Mouse (Mus musculus) forebrain, embryonic 10.5 days (tissue): ENCODE results near the gene Eaf1. TPM values are rescaled to one million over a fixed set of nuclear protein-coding genes. Genes with fewer than 3 reads are reported as not detected.
"Not testable (repeated sequence)": the region's sequence is repeated elsewhere in the genome, so short reads cannot be mapped to it uniquely, and the experiment has no call there.

Experiments used
- DNase-seq: peaks from one replicate; pipeline ENCODE4 v3.0.0-alpha.2; 2017; ENCODE audit warnings: low spot score; ENCODE audit errors: extremely low spot score
- H3K27ac ChIP-seq: fragments of 300-500 bp; sonication (generic); 2 replicates; pipeline ENCODE4 v1.5.1; 2016; ENCODE audit warnings: mild to moderate bottlenecking
- H3K27me3 ChIP-seq: fragments of 300-500 bp; sonication (generic); 2 replicates; pipeline ENCODE4 v1.6.1; 2016; ENCODE audit warnings: mild to moderate bottlenecking; ENCODE audit not compliant: poor library complexity, severe bottlenecking
- H3K36me3 ChIP-seq: fragments of 300-500 bp; sonication (generic); replicated peaks from 2 replicates; pipeline ENCODE4 v1.6.1; 2016; ENCODE audit warnings: mild to moderate bottlenecking, moderate library complexity
- H3K4me1 ChIP-seq: fragments of 300-500 bp; sonication (generic); 2 replicates; pipeline ENCODE4 v1.6.1; 2016
- H3K4me3 ChIP-seq: fragments of 300-500 bp; sonication (generic); 2 replicates; pipeline ENCODE4 v1.5.1; 2016; ENCODE audit warnings: mild to moderate bottlenecking, moderate library complexity
- H3K9me3 ChIP-seq: fragments of 300-500 bp; sonication (generic); 2 replicates; pipeline ENCODE4 v1.6.1; 2016; ENCODE audit warnings: mild to moderate bottlenecking, moderate library complexity
- WGBS: fragments of 180-500 bp; shearing (Covaris S2); methylation state at CpG from one replicate; pipeline ENCODE4 v1.1.7; 2016; 5-methylcytosine and 5-hydroxymethylcytosine counted together
- polyA plus RNA-seq: library from polyadenylated mRNA; unstranded; fragments of >200 nt; fragmentation: Nextera tagmentation; extraction: Ambion mirVana; gene quantifications from 2 replicates; pipeline ENCODE4 v1.2.1, GENCODE M21; 2016

The Eaf1 gene
- polyA plus RNA-seq = 28.4 and 29.1 TPM in 2 replicates

DNA sequence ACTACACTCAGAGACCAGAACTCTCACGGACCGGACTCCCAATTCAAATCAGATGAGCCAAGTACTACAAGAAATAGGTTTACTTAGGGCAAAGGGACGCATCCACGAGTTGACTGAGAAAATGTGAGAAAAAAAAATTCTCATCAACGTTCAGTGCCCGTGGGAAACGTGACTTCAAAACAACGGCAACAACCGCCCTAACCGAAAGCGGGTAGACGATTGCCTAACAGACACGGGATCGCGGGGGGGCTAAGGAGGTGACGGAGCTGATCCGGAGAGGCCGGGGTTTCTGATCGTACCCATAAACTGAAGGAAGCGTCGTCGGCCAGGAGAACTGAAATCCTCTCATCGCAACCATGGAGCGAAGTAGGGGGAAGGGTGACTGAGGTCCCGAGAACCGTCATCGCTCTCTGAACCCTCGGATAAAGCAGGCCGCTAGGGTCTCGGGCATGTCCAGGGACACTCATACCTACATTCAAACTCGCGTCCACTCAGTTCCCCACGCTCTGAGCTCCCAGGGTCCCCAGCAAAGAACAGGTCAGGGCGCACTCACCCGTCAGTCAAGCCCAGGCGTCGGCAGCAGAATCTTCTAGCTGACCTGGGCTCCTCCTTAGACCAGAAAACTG lies at the start of gene Eaf1:
Gene Eaf1, plus strand, starts transcription at position 51 of the 626 bp plus-strand sequence.
- no peak for DNase-seq
- Histone ChIP-seq H3K4me3 (peak within 1 kb of the TSS; percentile 94), H3K27me3 (no peaks in the 10 kb centered on the region), H3K36me3 (peaks cover 56% of the 10 kb centered on the region), H3K27ac (peak within 1 kb of the TSS; percentile 95), H3K4me1 (peaks cover 33% of the 10 kb centered on the region), H3K9me3 (no peaks in the 10 kb centered on the region)
- WGBS = 1% methylated on average over 37 of the region's 37 CpGs

- 80% methylated on average over 5 of the region's 5 CpGs for WGBS
- H3K4me3 ChIP-seq = no peak overlapping the region
- H3K4me1 ChIP-seq = no peaks in the 10 kb centered on the region
- H3K27ac ChIP-seq = no peak overlapping the region
- no peaks in the 10 kb centered on the region for H3K9me3 ChIP-seq
- no peaks in the 10 kb centered on the region for H3K36me3 ChIP-seq
- H3K27me3 ChIP-seq = no peaks in the 10 kb centered on the region
- DNase-seq = no peak
Observed at GRCm38 (mm10) chr14:31448994-31449393, 45.2 kb upstream of the Eaf1 start.

- H3K4me1 ChIP-seq, H3K27me3 ChIP-seq, H3K4me3 ChIP-seq, H3K9me3 ChIP-seq, H3K27ac ChIP-seq, H3K36me3 ChIP-seq, DNase-seq: not testable (repeated sequence)
- WGBS = 81% methylated on average over 12 of the region's 12 CpGs
Observed at GRCm38 (mm10) chr14:31453946-31454345, 40.3 kb upstream of the Eaf1 start.

DNA sequence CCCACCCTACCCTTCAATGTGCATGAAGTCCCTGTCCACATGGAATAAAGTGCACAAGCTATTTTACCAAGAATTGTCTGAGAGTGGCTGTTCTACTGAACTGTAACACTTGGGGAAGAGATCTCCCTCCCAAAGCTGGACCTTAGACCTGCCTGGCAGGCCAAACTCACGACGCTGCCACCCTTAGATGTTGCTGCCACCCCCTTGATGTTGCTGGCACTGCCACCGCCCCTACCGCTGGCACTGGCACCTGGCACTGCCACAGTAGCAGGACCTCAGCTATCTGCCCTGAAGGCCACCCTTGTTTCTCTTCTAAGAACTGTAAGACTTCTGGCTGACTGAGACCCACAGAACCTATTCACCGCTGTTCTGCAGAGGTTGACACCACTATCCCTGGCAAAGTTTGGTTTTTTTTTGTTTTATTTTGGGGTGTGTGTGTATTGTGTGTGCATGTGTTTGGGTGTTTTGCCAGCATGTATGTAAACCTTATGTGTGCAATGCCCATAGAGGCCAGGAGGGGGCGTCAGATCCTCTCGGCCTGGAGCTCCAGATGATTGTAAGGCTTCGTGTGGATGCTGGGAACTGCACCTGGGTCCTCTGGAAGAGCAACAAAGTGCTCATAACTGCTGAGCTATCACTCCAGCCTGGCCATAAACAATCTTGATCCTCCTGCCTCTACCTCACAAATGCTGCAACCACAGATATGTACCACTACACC lies 39.2 kb upstream of the Eaf1 start:
- H3K27me3 ChIP-seq = no peaks in the 10 kb centered on the region
- DNase-seq = no peak
- H3K36me3 ChIP-seq = no peaks in the 10 kb centered on the region
- no peaks in the 10 kb centered on the region for H3K4me1 ChIP-seq
- 87% methylated on average over 8 of the region's 8 CpGs for WGBS
- H3K27ac ChIP-seq = no peak overlapping the region
- no peak overlapping the region for H3K4me3 ChIP-seq
- no peaks in the 10 kb centered on the region for H3K9me3 ChIP-seq

- DNase-seq = no peak
- Histone ChIP-seq H3K36me3 (no peaks in the 10 kb centered on the region), H3K4me3 (no peak overlapping the region), H3K4me1 (no peaks in the 10 kb centered on the region), H3K27ac (no peak overlapping the region), H3K9me3 (no peaks in the 10 kb centered on the region), H3K27me3 (no peaks in the 10 kb centered on the region)
- 90% methylated on average over 6 of the region's 6 CpGs for WGBS
Observed at GRCm38 (mm10) chr14:31456064-31456721, 38.0 kb upstream of the Eaf1 start.

DNA sequence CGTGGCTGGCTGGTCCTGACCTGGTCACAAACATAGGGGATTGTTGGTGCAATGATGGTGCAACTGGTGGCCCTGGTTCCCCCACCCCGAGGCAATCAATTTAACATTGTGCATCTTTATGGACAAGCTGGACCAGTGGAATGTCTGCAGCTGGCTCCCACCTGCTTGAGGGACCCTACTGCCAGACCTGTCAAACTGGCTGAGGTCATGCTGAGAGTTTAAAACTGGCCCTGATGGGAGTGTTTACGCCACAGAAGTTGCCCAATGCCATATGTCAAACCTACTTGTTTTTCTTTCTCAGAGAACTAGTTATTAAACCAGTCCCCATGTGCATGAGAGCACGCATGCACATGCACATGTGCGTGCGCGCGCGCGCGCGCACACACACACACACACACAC lies 36.2 kb upstream of the Eaf1 start:
- Histone ChIP-seq H3K9me3 (no peaks in the 10 kb centered on the region), H3K27ac (no peak overlapping the region)
- 92% methylated on average over 12 of the region's 12 CpGs for WGBS

DNA sequence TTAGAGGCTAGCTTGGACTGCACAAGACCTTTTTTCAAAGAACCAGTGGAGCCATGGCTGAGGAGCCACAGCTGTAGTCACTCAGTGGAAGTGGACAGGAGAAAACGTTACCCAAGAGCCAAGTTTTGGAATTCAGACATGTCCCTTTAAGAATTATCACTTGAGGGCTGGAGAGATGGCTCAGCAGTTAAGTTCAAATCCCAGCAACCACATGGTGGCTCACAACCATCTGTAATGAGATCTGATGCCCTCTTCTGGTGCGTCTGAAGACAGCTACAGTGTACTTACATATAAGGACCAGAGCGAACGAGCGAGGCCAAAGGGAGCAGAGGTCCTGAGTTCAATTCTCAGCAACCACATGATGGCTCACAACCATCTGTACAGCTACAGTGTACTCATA lies 32.0 kb upstream of the Eaf1 start:
- 79% methylated on average over 5 of the region's 5 CpGs for WGBS
- not testable (repeated sequence) for DNase-seq, H3K4me1 ChIP-seq, H3K27me3 ChIP-seq, H3K36me3 ChIP-seq, H3K4me3 ChIP-seq, H3K27ac ChIP-seq, H3K9me3 ChIP-seq

More for the DNA sequence above, 36.2 kb upstream of the Eaf1 start:
- no peaks in the 10 kb centered on the region for H3K36me3 ChIP-seq
- no peak for DNase-seq
- no peak overlapping the region for H3K4me3 ChIP-seq
- peaks cover 4% of the 10 kb centered on the region for H3K4me1 ChIP-seq
- no peaks in the 10 kb centered on the region for H3K27me3 ChIP-seq

- WGBS = 78% methylated on average over 6 of the region's 6 CpGs
- no peaks in the 10 kb centered on the region for H3K9me3 ChIP-seq
- no peak for DNase-seq
Observed at GRCm38 (mm10) chr14:31462886-31463285, 31.3 kb upstream of the Eaf1 start.

DNA sequence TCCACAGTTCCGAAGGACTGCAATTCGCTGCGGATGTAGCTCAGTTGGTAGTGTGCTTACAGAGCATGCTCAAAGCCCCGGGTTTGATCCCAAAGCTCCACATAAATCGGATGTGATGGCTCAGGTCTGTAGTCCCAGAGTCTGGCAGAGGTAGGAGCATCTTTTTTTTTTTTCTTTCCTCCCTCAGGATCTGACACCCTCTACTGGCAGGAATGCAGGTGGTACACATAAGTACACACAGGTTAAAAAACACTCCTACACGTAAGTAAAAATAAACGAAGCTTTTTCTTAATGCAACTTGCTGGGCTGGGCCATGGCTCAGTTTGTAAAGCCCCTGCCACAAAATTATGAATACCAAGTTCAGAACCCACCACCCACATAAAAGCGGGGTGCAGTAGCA lies 30.0 kb upstream of the Eaf1 start:
- Histone ChIP-seq H3K36me3 (no peaks in the 10 kb centered on the region), H3K27ac (no peak overlapping the region), H3K9me3 (no peaks in the 10 kb centered on the region), H3K4me1 (peaks cover 10% of the 10 kb centered on the region), H3K27me3 (no peaks in the 10 kb centered on the region), H3K4me3 (no peak overlapping the region)
- DNase-seq = no peak
- 60% methylated on average over 8 of the region's 8 CpGs for WGBS

More at GRCm38 (mm10) chr14:31462886-31463285, 31.3 kb upstream of the Eaf1 start:
- H3K4me1 ChIP-seq = peaks cover 10% of the 10 kb centered on the region
- H3K36me3 ChIP-seq = no peaks in the 10 kb centered on the region
- H3K4me3 ChIP-seq = no peak overlapping the region
- H3K27me3 ChIP-seq = no peaks in the 10 kb centered on the region
- no peak overlapping the region for H3K27ac ChIP-seq

DNA sequence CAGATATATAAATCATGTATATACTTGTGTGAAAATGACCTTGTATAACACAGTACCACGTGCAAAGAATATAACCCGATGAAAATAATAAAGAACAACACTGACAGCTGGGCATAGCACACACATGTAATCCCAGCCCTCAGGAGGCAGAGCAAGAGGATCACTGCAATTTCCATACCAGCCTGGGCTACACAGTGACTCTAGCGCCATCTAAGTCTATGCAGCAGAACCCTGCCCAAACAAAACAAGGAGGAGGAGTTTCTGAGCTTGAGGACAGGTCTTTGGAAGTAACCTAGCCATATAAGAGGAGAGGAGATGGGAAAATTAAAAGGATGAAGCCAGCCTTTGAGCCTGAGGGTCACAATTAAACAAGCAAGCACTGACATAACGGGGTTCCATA lies 24.5 kb upstream of the Eaf1 start:
- H3K9me3 ChIP-seq = no peaks in the 10 kb centered on the region
- no peaks in the 10 kb centered on the region for H3K27me3 ChIP-seq
- no peak overlapping the region for H3K4me3 ChIP-seq
- H3K27ac ChIP-seq = no peak overlapping the region
- no peak for DNase-seq
- H3K36me3 ChIP-seq = no peaks in the 10 kb centered on the region
- H3K4me1 ChIP-seq = 0 out of 2 replicates have a peak, but pooled peaks cover 2% of the 10 kb centered on the region
- 64% methylated on average over 4 of the region's 4 CpGs for WGBS

GRCm38 (mm10) chr14:31472451-31473061 lies 21.6 kb upstream of the Eaf1 start:
- Histone ChIP-seq H3K27ac (no peak overlapping the region), H3K36me3 (peaks cover 10% of the 10 kb centered on the region; the same call in 1 of the 2 replicates), H3K4me1 (0 out of 2 replicates have a peak, but pooled peaks cover 2% of the 10 kb centered on the region), H3K27me3 (no peaks in the 10 kb centered on the region), H3K4me3 (no peak overlapping the region), H3K9me3 (no peaks in the 10 kb centered on the region)
- WGBS = 7% methylated on average over 5 of the region's 5 CpGs
- DNase-seq = peak; percentile 31

DNA sequence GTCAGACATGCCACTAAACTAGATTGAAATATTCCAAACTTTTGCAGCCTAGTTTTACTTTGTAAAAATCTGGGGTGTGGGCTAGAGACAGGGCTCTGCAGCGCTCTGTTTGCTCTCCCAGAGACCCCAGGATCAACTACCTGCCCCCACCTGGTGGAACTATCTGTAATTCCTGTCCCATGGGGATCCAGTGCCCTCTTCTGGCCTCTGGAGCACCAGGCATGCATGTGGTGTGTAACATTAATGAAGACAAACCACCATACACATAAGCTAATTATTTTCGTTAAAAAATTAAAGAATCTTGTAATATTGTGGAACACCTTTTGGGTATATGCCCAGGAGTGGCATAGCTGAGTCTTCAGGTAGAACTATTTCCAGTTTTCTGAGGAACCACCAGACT lies 20.9 kb upstream of the Eaf1 start:
- H3K4me3 ChIP-seq = no peak overlapping the region
- WGBS = 80% methylated on average over 2 of the region's 2 CpGs
- H3K36me3 ChIP-seq = peaks cover 16% of the 10 kb centered on the region
- no peak for DNase-seq
- no peaks in the 10 kb centered on the region for H3K9me3 ChIP-seq
- no peak overlapping the region for H3K27ac ChIP-seq
- H3K27me3 ChIP-seq = no peaks in the 10 kb centered on the region
- H3K4me1 ChIP-seq = no peaks in the 10 kb centered on the region

DNA sequence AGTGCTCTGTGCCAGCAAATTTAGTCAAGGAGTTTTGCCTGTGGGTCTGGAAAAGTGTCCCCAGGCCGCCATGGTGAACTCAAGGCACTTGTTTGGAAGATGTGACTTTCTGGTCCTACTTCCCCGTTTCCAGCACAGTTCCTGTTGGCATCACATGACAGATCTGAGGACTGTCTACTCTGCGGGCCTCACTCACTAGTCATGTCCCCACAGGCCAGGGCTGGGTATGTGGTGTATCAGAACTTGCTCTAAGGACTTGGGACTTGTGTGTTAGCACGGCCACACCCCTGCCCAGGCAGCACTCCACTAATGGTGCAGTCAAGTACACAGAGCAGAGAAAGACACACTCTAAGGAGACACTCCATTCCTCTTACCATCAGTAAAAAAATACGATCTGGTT lies 11.8 kb upstream of the Eaf1 start:
- Histone ChIP-seq H3K27ac (no peak overlapping the region), H3K4me3 (no peak overlapping the region), H3K9me3 (no peaks in the 10 kb centered on the region), H3K27me3 (no peaks in the 10 kb centered on the region), H3K4me1 (no peaks in the 10 kb centered on the region), H3K36me3 (peaks cover 96% of the 10 kb centered on the region)
- WGBS = 90% methylated on average over 5 of the region's 5 CpGs
- DNase-seq = no peak
